Mouse (Mus musculus) neural tube, embryonic 13.5 days (tissue): Measurements from ENCODE around the gene Nfya. TPM values are rescaled to one million over a fixed set of nuclear protein-coding genes. Genes with fewer than 3 reads are reported as not detected.

Source experiments
- ATAC-seq: fragments of 200-750 bp; cut with Nextera tagmentation; 2 replicates; pipeline ENCODE4 v1.8.0; 2017; ENCODE audit warnings: low read depth, mild to moderate bottlenecking, moderate TSS enrichment, moderate library complexity
- H3K27ac ChIP-seq: fragments of 300-500 bp; sonication (generic); replicated peaks from 2 replicates; pipeline ENCODE4 v1.5.1; 2015; ENCODE audit warnings: moderate library complexity, mild to moderate bottlenecking, inconsistent platforms
- H3K27me3 ChIP-seq: fragments of 300-500 bp; sonication (generic); 2 replicates; pipeline ENCODE4 v1.6.1; 2015; ENCODE audit warnings: mild to moderate bottlenecking, inconsistent platforms
- H3K36me3 ChIP-seq: fragments of 300-500 bp; sonication (generic); 2 replicates; pipeline ENCODE4 v1.6.1; 2015; ENCODE audit warnings: mild to moderate bottlenecking, inconsistent platforms
- H3K4me1 ChIP-seq: fragments of 300-500 bp; sonication (generic); replicated peaks from 2 replicates; pipeline ENCODE4 v1.6.1; 2015; ENCODE audit warnings: inconsistent platforms
- H3K4me2 ChIP-seq: fragments of 300-500 bp; sonication (generic); 2 replicates; pipeline ENCODE4 v1.6.1; 2015; ENCODE audit warnings: inconsistent platforms, mild to moderate bottlenecking, moderate library complexity
- H3K4me3 ChIP-seq: fragments of 300-500 bp; sonication (generic); 2 replicates; pipeline ENCODE4 v1.5.1; 2015; ENCODE audit warnings: mild to moderate bottlenecking, inconsistent platforms
- H3K9ac ChIP-seq: fragments of 300-500 bp; sonication (generic); 2 replicates; pipeline ENCODE4 v1.6.1; 2015; ENCODE audit warnings: moderate library complexity, mild to moderate bottlenecking, inconsistent platforms
- H3K9me3 ChIP-seq: fragments of 300-500 bp; sonication (generic); 2 replicates; pipeline ENCODE4 v1.6.1; 2016; ENCODE audit warnings: inconsistent platforms
- WGBS: fragments of 180-500 bp; shearing (Covaris S2); methylation state at CpG from one replicate; pipeline ENCODE4 v1.1.7; 2015; 5-methylcytosine and 5-hydroxymethylcytosine counted together
- polyA plus RNA-seq: library from polyadenylated mRNA; unstranded; fragments of >200 nt; fragmentation: Nextera tagmentation; extraction: Ambion mirVana; gene quantifications from 2 replicates; pipeline ENCODE4 v1.2.1, GENCODE M21; 2015

Gene Nfya
- polyA plus RNA-seq, 1 experiment from 2014 or later: 12.1 TPM

GRCm38 (mm10) chr17:48350681-48351193 lies 59.0 kb downstream of the Nfya start:
- Histone ChIP-seq H3K9me3 (no peaks in the 10 kb centered on the region), H3K4me1 (no peaks in the 10 kb centered on the region), H3K36me3 (no peaks in the 10 kb centered on the region), H3K9ac (no peak overlapping the region), H3K27me3 (no peaks in the 10 kb centered on the region), H3K4me3 (no peak overlapping the region), H3K4me2 (no peak overlapping the region), H3K27ac (no peak overlapping the region)
- no peak for ATAC-seq
- WGBS: 66% methylated on average over 5 of the region's 5 CpGs

- no peak overlapping the region for H3K4me3 ChIP-seq
- H3K4me1 ChIP-seq: no peaks in the 10 kb centered on the region
- no peaks in the 10 kb centered on the region for H3K27me3 ChIP-seq
- H3K9me3 ChIP-seq: no peaks in the 10 kb centered on the region
- H3K9ac ChIP-seq: no peak overlapping the region
- WGBS: 72% methylated on average over 2 of the region's 2 CpGs
- no peaks in the 10 kb centered on the region for H3K36me3 ChIP-seq
- no peak overlapping the region for H3K27ac ChIP-seq
- ATAC-seq: no peak
- no peak overlapping the region for H3K4me2 ChIP-seq
These were observed 62.4 kb downstream of the Nfya start for GRCm38 (mm10) chr17:48347287-48347686.

GRCm38 (mm10) chr17:48346834-48347233 lies 62.9 kb downstream of the Nfya start:
- H3K9me3 ChIP-seq: no peaks in the 10 kb centered on the region
- no peak overlapping the region for H3K9ac ChIP-seq
- no peaks in the 10 kb centered on the region for H3K27me3 ChIP-seq
- H3K36me3 ChIP-seq: no peaks in the 10 kb centered on the region
- ATAC-seq: no peak
- H3K4me1 ChIP-seq: no peaks in the 10 kb centered on the region
- 75% methylated on average over 4 of the region's 4 CpGs for WGBS
- H3K27ac ChIP-seq: no peak overlapping the region
- no peak overlapping the region for H3K4me3 ChIP-seq
- H3K4me2 ChIP-seq: no peak overlapping the region

- whole genome bisulfite sequencing: 85% methylated on average over 5 of the region's 5 CpGs
- H3K36me3 ChIP-seq: no peaks in the 10 kb centered on the region
These were observed 63.5 kb downstream of the Nfya start, which contains the start of gene Trem2 for GRCm38 (mm10) chr17:48346231-48346630. Gene Trem2, plus strand, starts transcription at chr17:48346401.

GRCm38 (mm10) chr17:48345824-48346223 lies 63.9 kb downstream of the Nfya start:
- H3K4me1 ChIP-seq: no peaks in the 10 kb centered on the region
- no peak overlapping the region for H3K27ac ChIP-seq
- H3K4me3 ChIP-seq: no peak overlapping the region
- H3K9me3 ChIP-seq: no peaks in the 10 kb centered on the region
- no peaks in the 10 kb centered on the region for H3K36me3 ChIP-seq
- no peaks in the 10 kb centered on the region for H3K27me3 ChIP-seq
- 78% methylated on average over 4 of the region's 4 CpGs for WGBS
- H3K9ac ChIP-seq: no peak overlapping the region
- no peak overlapping the region for H3K4me2 ChIP-seq
- ATAC-seq: no peak

More at GRCm38 (mm10) chr17:48346231-48346630, 63.5 kb downstream of the Nfya start, which contains the start of gene Trem2:
- H3K9ac ChIP-seq: no peak within 1 kb of the TSS
- ATAC-seq: no peak
- no peak within 1 kb of the TSS for H3K4me3 ChIP-seq
- H3K4me1 ChIP-seq: no peaks in the 10 kb centered on the region
- no peaks in the 10 kb centered on the region for H3K27me3 ChIP-seq
- H3K4me2 ChIP-seq: no peak within 1 kb of the TSS
- no peak within 1 kb of the TSS for H3K27ac ChIP-seq
- H3K9me3 ChIP-seq: no peaks in the 10 kb centered on the region

- Histone ChIP-seq H3K9me3 (no peaks in the 10 kb centered on the region), H3K4me1 (no peaks in the 10 kb centered on the region), H3K27me3 (no peaks in the 10 kb centered on the region), H3K4me2 (no peak overlapping the region), H3K4me3 (no peak overlapping the region), H3K9ac (no peak overlapping the region), H3K27ac (no peak overlapping the region), H3K36me3 (no peaks in the 10 kb centered on the region)
- no peak for ATAC-seq
- 89% methylated on average over 2 of the region's 2 CpGs for whole genome bisulfite sequencing
These were observed 66.6 kb downstream of the Nfya start for GRCm38 (mm10) chr17:48343065-48343464.

- no peak for ATAC-seq
- H3K4me1 ChIP-seq: no peaks in the 10 kb centered on the region
- H3K4me2 ChIP-seq: no peak overlapping the region
- no peak overlapping the region for H3K27ac ChIP-seq
- no peaks in the 10 kb centered on the region for H3K36me3 ChIP-seq
- no peak overlapping the region for H3K9ac ChIP-seq
- H3K9me3 ChIP-seq: no peaks in the 10 kb centered on the region
- 75% methylated on average over 3 of the region's 3 CpGs for WGBS
- H3K4me3 ChIP-seq: no peak overlapping the region
- no peaks in the 10 kb centered on the region for H3K27me3 ChIP-seq
These were observed 67.8 kb downstream of the Nfya start for GRCm38 (mm10) chr17:48341947-48342346.

GRCm38 (mm10) chr17:48340267-48340666 lies 69.4 kb downstream of the Nfya start:
- Histone ChIP-seq H3K4me3 (no peak overlapping the region), H3K36me3 (no peaks in the 10 kb centered on the region), H3K4me1 (no peaks in the 10 kb centered on the region), H3K27ac (no peak overlapping the region), H3K9ac (no peak overlapping the region), H3K9me3 (no peaks in the 10 kb centered on the region), H3K4me2 (no peak overlapping the region), H3K27me3 (no peaks in the 10 kb centered on the region)
- ATAC-seq: no peak
- 89% methylated on average over 1 of the region's 1 CpGs for WGBS

Other genes with a start within 250 kb of the Nfya start
- not detected in 2 replicates for gene A530064D06Rik, start 242.6 kb downstream of the Nfya start, polyA plus RNA-seq
- 0.06 TPM in 1 of 2 replicates, not detected in the other for gene Trem1, start 177.1 kb downstream of the Nfya start, polyA plus RNA-seq
- gene Trem3, start 162.1 kb downstream of the Nfya start, polyA plus RNA-seq: 0.27 TPM in 1 of 2 replicates, not detected in the other
- gene Treml4, start 145.6 kb downstream of the Nfya start, polyA plus RNA-seq: 1.1 TPM in 1 of 2 replicates, not detected in the other
- gene Treml2, start 110.4 kb downstream of the Nfya start, polyA plus RNA-seq: 0.70 TPM in 1 of 2 replicates, not detected in the other
- 0.07 and 0.24 TPM in 2 replicates for gene B430306N03Rik, start 93.8 kb downstream of the Nfya start, polyA plus RNA-seq
- 5.1 and 5.8 TPM in 2 replicates for gene Trem2, start 63.5 kb downstream of the Nfya start, polyA plus RNA-seq
- gene Treml1, start 50.0 kb downstream of the Nfya start, polyA plus RNA-seq: 0.99 and 1.2 TPM in 2 replicates
- gene Oard1, start 108 bp upstream of the Nfya start, polyA plus RNA-seq: 46.2 and 47.2 TPM in 2 replicates
- gene Apobec2, start 23.0 kb upstream of the Nfya start, polyA plus RNA-seq: 0.80 and 2.4 TPM in 2 replicates
- 0.47 and 1.3 TPM in 2 replicates for gene Tspo2, start 41.6 kb upstream of the Nfya start, polyA plus RNA-seq
- gene Unc5cl, start 45.0 kb upstream of the Nfya start, polyA plus RNA-seq: 0.17 and 0.18 TPM in 2 replicates